Mouse (Mus musculus): ENCODE measurements around the gene Bcl11a. TPM values are rescaled to one million over a fixed set of nuclear protein-coding genes. Genes with fewer than 3 reads are reported as not detected.
A peak's percentile ranks its signal among the peaks of the same experiment; 100 is the strongest.

Bcl11a gene
- polyA plus RNA-seq, 1 experiment from 2014 or later, result 159 TPM

DNA sequence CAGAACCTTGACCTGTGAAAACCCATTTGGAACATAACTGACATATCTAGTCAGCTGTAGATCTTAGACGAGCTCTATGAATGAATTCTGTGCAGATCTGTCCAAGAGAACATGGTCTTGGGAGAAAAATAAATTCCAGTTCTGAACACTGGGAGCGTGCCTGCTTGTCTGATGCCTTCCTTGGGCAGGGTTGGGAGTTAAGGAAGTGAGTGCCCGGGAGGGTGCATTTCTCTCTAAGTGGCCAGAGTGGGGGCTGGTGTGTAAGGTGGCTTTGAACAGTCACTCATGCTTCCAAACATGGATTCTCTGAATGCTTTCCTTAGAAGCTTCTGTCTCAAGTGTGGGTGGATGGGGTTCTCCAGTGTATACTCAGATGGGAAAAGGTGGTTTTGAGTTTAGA lies 31.1 kb downstream of the Bcl11a start:
- H3K27ac ChIP-seq, result no peak overlapping the region
- H3K27me3 ChIP-seq, result no peaks in the 10 kb centered on the region
- no peak overlapping the region for H3K4me2 ChIP-seq
- 82% methylated on average over 3 of the region's 3 CpGs for WGBS
- H3K4me3 ChIP-seq, result no peak overlapping the region
- H3K9me3 ChIP-seq (replicated peaks), result no peaks in the 10 kb centered on the region
- no peaks in the 10 kb centered on the region for H3K36me3 ChIP-seq (ENCODE audit: poor library complexity, severe bottlenecking)
- H3K9ac ChIP-seq, result no peak overlapping the region
- H3K4me1 ChIP-seq, result peaks cover 77% of the 10 kb centered on the region
- no peak for ATAC-seq

DNA sequence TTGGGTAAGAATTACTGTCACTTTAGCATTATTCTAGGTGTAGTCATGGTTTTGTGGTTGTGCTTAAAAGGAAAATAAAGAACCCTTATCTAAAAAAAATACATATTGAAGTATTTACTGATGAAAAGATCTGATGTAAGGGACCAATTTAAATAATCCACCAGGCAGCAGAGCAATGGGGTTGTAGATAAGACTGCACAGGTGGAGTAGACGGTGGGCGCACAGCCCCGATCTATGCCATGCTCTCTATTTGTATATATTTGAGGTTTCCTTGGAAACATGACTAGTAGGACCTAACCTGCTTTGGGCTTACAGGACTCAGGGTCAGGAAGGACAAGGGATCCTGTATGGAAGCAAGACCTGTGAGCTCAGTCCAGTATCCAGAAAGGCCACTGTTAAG lies 31.5 kb downstream of the Bcl11a start:
- H3K4me1 ChIP-seq, result peaks cover 78% of the 10 kb centered on the region
- no peak for ATAC-seq
- no peak overlapping the region for H3K4me3 ChIP-seq

DNA sequence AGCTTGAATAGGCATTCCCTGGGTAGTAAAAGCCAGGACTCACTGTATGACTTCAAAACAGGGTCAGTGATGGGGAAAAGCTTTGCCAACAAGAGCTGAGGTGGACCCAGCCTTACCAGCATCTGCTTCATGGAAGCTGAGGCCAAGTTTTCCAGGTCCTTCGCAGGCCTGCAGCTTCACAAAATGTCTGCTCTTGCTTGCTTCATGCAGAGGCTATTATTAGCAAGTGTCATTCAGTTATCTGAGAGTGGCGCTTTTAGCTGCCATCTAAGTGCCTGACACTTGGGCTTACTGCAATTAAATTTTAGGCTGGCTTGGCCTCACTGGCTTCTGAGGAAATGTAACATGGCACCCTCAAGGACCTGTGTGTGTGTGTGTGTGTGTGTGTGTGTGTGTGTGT lies 32.3 kb downstream of the Bcl11a start:
- Histone ChIP-seq H3K9me3 (replicated peaks) (no peaks in the 10 kb centered on the region), H3K4me2 (peak overlapping the region; percentile 10; the same call in 1 of the 2 replicates), H3K9ac (no peak overlapping the region), H3K27me3 (no peaks in the 10 kb centered on the region), H3K4me3 (no peak overlapping the region), H3K27ac (peak overlapping the region; percentile 44), H3K36me3 (ENCODE audit: poor library complexity, severe bottlenecking) (0 out of 2 replicates have a peak, but pooled peaks cover under 1% of the 10 kb centered on the region), H3K4me1 (peaks cover 82% of the 10 kb centered on the region)
- WGBS, result 65% methylated on average over 2 of the region's 2 CpGs
- ATAC-seq, result 0 out of 2 replicates have a peak, but pooled peaks have one; percentile 8

More for the DNA sequence above, 31.5 kb downstream of the Bcl11a start:
- H3K9ac ChIP-seq, result no peak overlapping the region
- no peaks in the 10 kb centered on the region for H3K27me3 ChIP-seq
- H3K27ac ChIP-seq, result peak overlapping the region; percentile 44; the same call in 1 of the 2 replicates
- no peaks in the 10 kb centered on the region for H3K36me3 ChIP-seq (ENCODE audit: poor library complexity, severe bottlenecking)
- no peaks in the 10 kb centered on the region for H3K9me3 ChIP-seq (replicated peaks)
- WGBS, result 93% methylated on average over 3 of the region's 3 CpGs
- H3K4me2 ChIP-seq, result no peak overlapping the region

DNA sequence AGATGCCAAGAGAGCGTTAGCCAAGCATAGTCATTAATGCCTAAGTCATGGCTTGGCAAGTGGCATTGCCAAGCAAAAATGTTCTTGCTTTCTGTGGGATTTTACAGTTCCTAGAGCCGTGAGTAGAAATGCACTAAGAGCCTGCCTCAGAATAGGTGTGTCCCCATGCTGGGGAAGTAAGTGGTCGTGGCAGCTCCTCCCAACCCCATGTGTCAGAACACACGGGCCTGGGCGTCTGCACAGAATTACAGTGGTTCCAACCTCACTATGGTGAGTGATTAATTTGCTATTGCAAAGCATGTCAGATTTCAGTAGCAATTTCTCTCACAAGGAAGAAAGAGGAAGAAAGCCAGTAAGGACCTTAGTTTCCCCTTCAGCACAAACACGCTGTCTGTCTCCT lies 33.9 kb downstream of the Bcl11a start:
- H3K9me3 ChIP-seq (replicated peaks), result no peaks in the 10 kb centered on the region
- WGBS, result 62% methylated on average over 6 of the region's 6 CpGs
- no peak overlapping the region for H3K9ac ChIP-seq
- no peak overlapping the region for H3K4me3 ChIP-seq
- H3K27ac ChIP-seq, result no peak overlapping the region
- no peaks in the 10 kb centered on the region for H3K27me3 ChIP-seq
- H3K36me3 ChIP-seq (ENCODE audit: poor library complexity, severe bottlenecking), result peaks cover 10% of the 10 kb centered on the region
- no peak overlapping the region for H3K4me2 ChIP-seq
- ATAC-seq, result no peak
- H3K4me1 ChIP-seq, result peaks cover 89% of the 10 kb centered on the region

DNA sequence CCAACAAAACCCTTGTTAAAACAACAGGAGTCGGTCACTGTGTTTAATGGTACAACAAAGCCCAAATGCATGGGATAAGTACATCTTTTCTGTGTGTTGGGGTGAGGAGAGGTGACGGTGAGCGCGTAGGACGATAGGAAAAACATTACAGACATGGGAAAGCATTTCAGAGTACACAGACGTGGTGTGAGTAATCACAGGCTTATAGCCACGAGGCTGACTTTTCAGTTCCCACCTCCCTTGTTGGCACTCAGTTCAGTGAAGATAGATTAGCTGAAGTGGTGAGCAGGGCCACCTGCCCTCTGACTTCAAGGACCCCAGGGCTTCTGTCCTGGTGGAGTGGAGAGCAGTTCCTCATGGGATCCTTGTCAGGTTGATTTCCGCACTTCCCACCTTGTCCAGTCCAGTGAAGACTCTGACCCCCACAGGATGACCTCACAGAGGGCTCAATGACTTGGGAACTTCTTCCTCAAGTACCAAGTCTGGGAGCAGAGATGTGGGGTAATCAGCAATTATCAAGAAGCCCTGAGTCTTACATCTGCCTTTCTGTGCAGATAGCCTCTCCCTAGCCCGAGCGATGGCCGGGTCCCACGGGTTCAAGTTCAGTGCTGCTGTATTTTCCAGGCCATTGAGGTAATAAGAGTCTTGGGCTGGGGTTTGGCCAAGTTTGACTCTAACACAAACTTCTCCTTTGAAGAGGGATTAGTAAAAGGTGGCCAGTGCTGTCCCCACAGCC lies 37.3 kb downstream of the Bcl11a start:
- H3K4me3 ChIP-seq, result no peak overlapping the region

GRCm38 (mm10) chr11:24116041-24116440 lies 38.2 kb downstream of the Bcl11a start:
- Histone ChIP-seq H3K36me3 (ENCODE audit: poor library complexity, severe bottlenecking) (peaks cover 19% of the 10 kb centered on the region), H3K4me1 (peaks cover 89% of the 10 kb centered on the region), H3K9me3 (replicated peaks) (no peaks in the 10 kb centered on the region), H3K4me3 (no peak overlapping the region), H3K4me2 (no peak overlapping the region), H3K9ac (no peak overlapping the region), H3K27ac (no peak overlapping the region), H3K27me3 (no peaks in the 10 kb centered on the region)
- ATAC-seq, result no peak
- 92% methylated on average over 2 of the region's 2 CpGs for WGBS

More for the DNA sequence above, 37.3 kb downstream of the Bcl11a start:
- no peak overlapping the region for H3K4me2 ChIP-seq
- WGBS, result 77% methylated on average over 12 of the region's 12 CpGs
- peaks cover 90% of the 10 kb centered on the region for H3K4me1 ChIP-seq
- H3K27ac ChIP-seq, result no peak overlapping the region
- H3K27me3 ChIP-seq, result no peaks in the 10 kb centered on the region
- peaks cover 19% of the 10 kb centered on the region for H3K36me3 ChIP-seq (ENCODE audit: poor library complexity, severe bottlenecking)
- H3K9me3 ChIP-seq (replicated peaks), result no peaks in the 10 kb centered on the region
- no peak for ATAC-seq
- H3K9ac ChIP-seq, result no peak overlapping the region

GRCm38 (mm10) chr11:24116582-24117318 lies 38.9 kb downstream of the Bcl11a start:
- Histone ChIP-seq H3K4me1 (peaks cover 89% of the 10 kb centered on the region), H3K9me3 (replicated peaks) (no peaks in the 10 kb centered on the region), H3K4me2 (no peak overlapping the region), H3K27ac (no peak overlapping the region), H3K4me3 (no peak overlapping the region), H3K9ac (no peak overlapping the region), H3K27me3 (no peaks in the 10 kb centered on the region), H3K36me3 (ENCODE audit: poor library complexity, severe bottlenecking) (peaks cover 19% of the 10 kb centered on the region)
- no peak for ATAC-seq
- WGBS, result 78% methylated on average over 7 of the region's 7 CpGs

DNA sequence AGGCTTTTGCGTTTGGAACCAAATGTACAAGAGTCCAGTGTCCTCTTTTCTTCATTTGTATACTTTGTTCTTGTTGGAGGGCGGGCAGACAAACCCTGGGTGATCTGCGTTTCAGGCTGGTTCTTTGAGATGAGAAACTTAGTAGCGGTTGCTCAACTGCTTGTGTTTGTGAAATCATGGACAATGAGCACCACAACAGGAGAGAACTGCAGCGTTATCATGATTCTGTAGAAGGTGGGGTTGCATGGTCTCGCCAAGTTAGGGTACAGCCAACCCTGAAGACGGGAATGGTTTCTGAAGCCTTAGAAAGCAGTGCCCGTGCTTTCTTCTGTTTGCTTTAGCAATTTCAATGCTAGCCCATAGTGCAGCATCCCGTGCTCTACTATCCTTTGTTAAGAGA lies 43.3 kb downstream of the Bcl11a start:
- Histone ChIP-seq H3K9me3 (replicated peaks) (no peaks in the 10 kb centered on the region), H3K4me1 (peaks cover 88% of the 10 kb centered on the region), H3K36me3 (ENCODE audit: poor library complexity, severe bottlenecking) (peaks cover 12% of the 10 kb centered on the region), H3K27ac (peak overlapping the region; percentile 10; the same call in 1 of the 2 replicates), H3K4me2 (no peak overlapping the region), H3K27me3 (no peaks in the 10 kb centered on the region), H3K9ac (no peak overlapping the region), H3K4me3 (no peak overlapping the region)
- 72% methylated on average over 9 of the region's 9 CpGs for WGBS
- ATAC-seq, result no peak

GRCm38 (mm10) chr11:24122899-24123298 lies 45.0 kb downstream of the Bcl11a start:
- H3K4me2 ChIP-seq, result no peak overlapping the region
- no peaks in the 10 kb centered on the region for H3K27me3 ChIP-seq
- WGBS, result 79% methylated on average over 7 of the region's 7 CpGs
- no peak overlapping the region for H3K27ac ChIP-seq
- no peak overlapping the region for H3K9ac ChIP-seq
- no peak for ATAC-seq
- H3K36me3 ChIP-seq (ENCODE audit: poor library complexity, severe bottlenecking), result peaks cover 12% of the 10 kb centered on the region; the same call in 1 of the 2 replicates
- peaks cover 89% of the 10 kb centered on the region for H3K4me1 ChIP-seq
- H3K9me3 ChIP-seq (replicated peaks), result no peaks in the 10 kb centered on the region
- no peak overlapping the region for H3K4me3 ChIP-seq

DNA sequence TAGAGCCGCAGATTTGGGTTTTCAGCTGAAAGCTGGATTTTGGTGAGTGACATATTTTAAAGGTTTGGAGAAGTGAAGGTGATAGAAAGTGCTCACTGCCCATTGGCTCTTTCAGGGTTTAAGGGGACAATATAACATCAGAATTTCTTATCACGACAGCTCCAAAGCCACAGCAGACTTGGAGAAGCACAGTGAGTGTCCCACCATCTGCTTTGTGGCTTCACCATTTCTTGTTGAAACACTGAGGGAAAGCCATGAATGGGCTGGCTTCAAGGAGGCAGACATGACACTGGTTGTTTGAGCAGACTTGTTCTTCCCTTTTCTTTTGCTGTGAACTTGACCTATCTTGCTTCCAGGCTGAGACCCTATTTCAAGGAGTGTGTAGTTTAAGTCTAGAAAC lies 46.1 kb downstream of the Bcl11a start:
- H3K9ac ChIP-seq, result no peak overlapping the region
- no peak overlapping the region for H3K4me3 ChIP-seq
- H3K4me2 ChIP-seq, result no peak overlapping the region
- H3K36me3 ChIP-seq (ENCODE audit: poor library complexity, severe bottlenecking), result peaks cover 12% of the 10 kb centered on the region; the same call in 1 of the 2 replicates
- 86% methylated on average over 2 of the region's 2 CpGs for WGBS
- no peak overlapping the region for H3K27ac ChIP-seq
- H3K4me1 ChIP-seq, result peaks cover 80% of the 10 kb centered on the region
- ATAC-seq, result no peak
- no peaks in the 10 kb centered on the region for H3K9me3 ChIP-seq (replicated peaks)
- H3K27me3 ChIP-seq, result no peaks in the 10 kb centered on the region

GRCm38 (mm10) chr11:24125098-24125497 lies 47.2 kb downstream of the Bcl11a start:
- no peak for ATAC-seq
- H3K4me2 ChIP-seq, result no peak overlapping the region
- 82% methylated on average over 6 of the region's 6 CpGs for WGBS

GRCm38 (mm10) chr11:24128001-24128400 lies 50.1 kb downstream of the Bcl11a start:
- Histone ChIP-seq H3K9ac (no peak overlapping the region), H3K4me1 (peaks cover 73% of the 10 kb centered on the region), H3K4me3 (no peak overlapping the region), H3K27ac (0 out of 2 replicates have a peak overlapping the region, but pooled peaks have one; percentile 15), H3K36me3 (ENCODE audit: poor library complexity, severe bottlenecking) (peaks cover 27% of the 10 kb centered on the region), H3K9me3 (replicated peaks) (no peaks in the 10 kb centered on the region), H3K4me2 (no peak overlapping the region), H3K27me3 (no peaks in the 10 kb centered on the region)
- ATAC-seq, result no peak
- WGBS, result 52% methylated on average over 2 of the region's 2 CpGs

More at GRCm38 (mm10) chr11:24125098-24125497, 47.2 kb downstream of the Bcl11a start:
- Histone ChIP-seq H3K9me3 (replicated peaks) (no peaks in the 10 kb centered on the region), H3K9ac (no peak overlapping the region), H3K4me3 (no peak overlapping the region), H3K27ac (no peak overlapping the region), H3K27me3 (no peaks in the 10 kb centered on the region), H3K36me3 (ENCODE audit: poor library complexity, severe bottlenecking) (peaks cover 12% of the 10 kb centered on the region; the same call in 1 of the 2 replicates), H3K4me1 (peaks cover 75% of the 10 kb centered on the region)

All from forebrain, embryonic 13.5 days (tissue).